Mouse (Mus musculus) myocyte (in vitro differentiated cells): Measurements from ENCODE around the gene Kif17.

Source experiments
- E2F4 ChIP-seq: IDR thresholded peaks from one replicate; pipeline ENCODE4 v1.6.1; 2011; ENCODE audit warnings: mild to moderate bottlenecking, control low read depth, moderate library complexity; ENCODE audit not compliant: insufficient read depth
- MAX ChIP-seq: IDR thresholded peaks from one replicate; pipeline ENCODE4 v1.6.1; 2011; ENCODE audit warnings: low read depth, mild to moderate bottlenecking, control low read depth
- MYOG ChIP-seq, 3 experiments: IDR thresholded peaks; one replicate each; pipeline ENCODE4 v1.6.1; 2011; ENCODE audit warnings: control low read depth in 2 of 3, low read depth in 2 of 3, mild to moderate bottlenecking in 2 of 3; ENCODE audit not compliant: insufficient read length in 2 of 3, control insufficient read depth in 1 of 3, insufficient read depth in 1 of 3
- POLR2A ChIP-seq: IDR thresholded peaks from one replicate; pipeline ENCODE4 v1.6.1; 2011; ENCODE audit warnings: low read depth, mild to moderate bottlenecking, control low read depth, moderate library complexity; ENCODE audit not compliant: insufficient read length
- TCF12 ChIP-seq: IDR thresholded peaks from one replicate; pipeline ENCODE4 v1.6.1; 2011; ENCODE audit warnings: mild to moderate bottlenecking, control low read depth; ENCODE audit not compliant: poor library complexity, insufficient read depth, severe bottlenecking
- USF1 ChIP-seq: IDR thresholded peaks from one replicate; pipeline ENCODE4 v1.6.1; 2011; ENCODE audit warnings: low read depth, mild to moderate bottlenecking, control low read depth, moderate library complexity

DNA sequence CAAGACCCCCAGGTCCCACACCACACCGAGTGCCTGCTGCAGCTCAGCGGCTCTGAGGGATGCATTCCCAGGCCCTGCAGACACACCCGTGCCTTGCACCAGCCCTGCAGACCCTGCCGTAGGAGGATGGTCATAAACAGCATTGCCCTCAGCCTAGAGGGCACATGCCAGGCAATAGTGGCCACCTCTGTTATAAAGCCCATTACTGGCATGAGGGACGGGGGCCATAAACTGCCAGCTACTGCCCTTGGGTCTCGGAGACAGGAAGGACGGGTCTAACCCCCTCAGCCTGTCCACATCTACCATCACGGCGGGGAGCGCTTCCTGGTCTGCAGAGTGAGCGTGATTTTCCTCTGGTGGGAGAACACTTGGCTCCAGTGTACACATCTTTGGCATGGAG is 62.8 kb downstream of the Kif17 start:
- TF ChIP-seq E2F4 (no peak), MYOG (IDR thresholded peaks at IDR 0.05; ENCODE audit: control insufficient read depth in 1 of 3, insufficient read depth in 1 of 3, insufficient read length in 2 of 3, low read depth in 2 of 3) (no peak), POLR2A (no peak), MAX (no peak), TCF12 (no peak), USF1 (no peak)
